Mouse (Mus musculus) lung, postnatal 0 days (tissue): ENCODE data around the gene Ntpcr. TPM values are rescaled to one million over a fixed set of nuclear protein-coding genes. Genes with fewer than 3 reads are reported as not detected.

Experiments used
- ATAC-seq: fragments of 200-750 bp; cut with Nextera tagmentation; 2 replicates; pipeline ENCODE4 v1.8.0; 2017; ENCODE audit warnings: moderate library complexity
- DNase-seq: peaks from one replicate; pipeline ENCODE4 v3.0.0-alpha.2; 2016; ENCODE audit warnings: low spot score
- H3K27ac ChIP-seq: fragments of 300-500 bp; sonication (generic); 2 replicates; pipeline ENCODE4 v1.5.1; 2014; ENCODE audit warnings: antibody characterized with exemption, mild to moderate bottlenecking, low read length, mixed read lengths
- H3K27me3 ChIP-seq: fragments of 300-500 bp; sonication (generic); replicated peaks from 2 replicates; pipeline ENCODE4 v1.6.1; 2014; ENCODE audit warnings: low read length, mixed read lengths; ENCODE audit not compliant: insufficient read depth
- H3K36me3 ChIP-seq: fragments of 300-500 bp; sonication (generic); 2 replicates; pipeline ENCODE4 v1.6.1; 2014; ENCODE audit warnings: low read length, mixed read lengths; ENCODE audit not compliant: insufficient read depth
- H3K4me1 ChIP-seq: fragments of 300-500 bp; sonication (generic); 2 replicates; pipeline ENCODE4 v1.6.1; 2014; ENCODE audit warnings: antibody characterized with exemption, low read depth, low read length, mixed read lengths; ENCODE audit not compliant: insufficient read depth
- H3K4me2 ChIP-seq: fragments of 300-500 bp; sonication (generic); replicated peaks from 2 replicates; pipeline ENCODE4 v1.6.1; 2014; ENCODE audit warnings: low read depth, mild to moderate bottlenecking, low read length, moderate library complexity, mixed read lengths
- H3K4me3 ChIP-seq: fragments of 300-500 bp; sonication (generic); 2 replicates; pipeline ENCODE4 v1.5.1; 2014; ENCODE audit warnings: low read depth, low read length
- H3K9ac ChIP-seq: fragments of 300-500 bp; sonication (generic); replicated peaks from 2 replicates; pipeline ENCODE4 v1.6.1; 2014; ENCODE audit warnings: low read depth, mild to moderate bottlenecking
- H3K9me3 ChIP-seq: fragments of 300-500 bp; sonication (generic); 2 replicates; pipeline ENCODE4 v1.6.1; 2016; ENCODE audit warnings: low read length, mixed read lengths
- CTCF ChIP-seq: IDR thresholded peaks from 2 replicates; pipeline ENCODE4 v1.5.1; 2016; ENCODE audit warnings: antibody characterized with exemption, mild to moderate bottlenecking
- EP300 ChIP-seq: IDR thresholded peaks from 2 replicates; pipeline ENCODE4 v1.6.1; 2016; ENCODE audit warnings: antibody characterized with exemption, mild to moderate bottlenecking, control low read depth
- WGBS: fragments of 180-500 bp; shearing (Covaris S2); extraction: QIAGEN DNeasy Blood & Tissue Kit; methylation state at CpG from one replicate; pipeline ENCODE4 v1.1.7; 2014; 5-methylcytosine and 5-hydroxymethylcytosine counted together
- polyA plus RNA-seq: library from polyadenylated mRNA; unstranded; fragments of >200 nt; fragmentation: Nextera tagmentation; extraction: Ambion mirVana; gene quantifications from 2 replicates; pipeline ENCODE4 v1.2.1, GENCODE M21; 2015

Ntpcr gene
- polyA plus RNA-seq, 1 experiment from 2014 or later = 31.2 TPM

GRCm38 (mm10) chr8:125722675-125723074 is 7.1 kb upstream of the Ntpcr start:
- 86% methylated on average over 7 of the region's 7 CpGs for WGBS
- Histone ChIP-seq H3K4me1 (no peaks in the 10 kb centered on the region), H3K36me3 (no peaks in the 10 kb centered on the region), H3K9ac (no peak overlapping the region), H3K9me3 (no peaks in the 10 kb centered on the region), H3K27me3 (no peaks in the 10 kb centered on the region), H3K4me2 (no peak overlapping the region), H3K27ac (no peak overlapping the region), H3K4me3 (no peak overlapping the region)
- DNase-seq (no peak), ATAC-seq (no peak)
- no peak for TF ChIP-seq EP300
- no peak for TF ChIP-seq CTCF

GRCm38 (mm10) chr8:125723437-125723836 is 6.3 kb upstream of the Ntpcr start:
- H3K4me2 ChIP-seq = no peak overlapping the region
- no peak overlapping the region for H3K9ac ChIP-seq
- DNase-seq (no peak), ATAC-seq (no peak)
- no peaks in the 10 kb centered on the region for H3K27me3 ChIP-seq
- 91% methylated on average over 6 of the region's 6 CpGs for WGBS
- H3K9me3 ChIP-seq = no peaks in the 10 kb centered on the region
- TF ChIP-seq EP300 (no peak), CTCF (no peak)
- H3K36me3 ChIP-seq = no peaks in the 10 kb centered on the region
- H3K4me3 ChIP-seq = no peak overlapping the region
- H3K4me1 ChIP-seq = no peaks in the 10 kb centered on the region
- H3K27ac ChIP-seq = no peak overlapping the region

- H3K4me3 ChIP-seq = no peak overlapping the region
- no peaks in the 10 kb centered on the region for H3K4me1 ChIP-seq
- WGBS = 73% methylated on average over 6 of the region's 6 CpGs
- H3K4me2 ChIP-seq = no peak overlapping the region
- H3K9me3 ChIP-seq = no peaks in the 10 kb centered on the region
- ATAC-seq = peak; percentile 46
- no peaks in the 10 kb centered on the region for H3K27me3 ChIP-seq
- H3K36me3 ChIP-seq = no peaks in the 10 kb centered on the region
- no peak overlapping the region for H3K9ac ChIP-seq
- DNase-seq = peak; percentile 62
- no peak overlapping the region for H3K27ac ChIP-seq
- no peak for TF ChIP-seq CTCF
- TF ChIP-seq EP300 = no peak
Measured at GRCm38 (mm10) chr8:125725037-125725820, 4.5 kb upstream of the Ntpcr start.

GRCm38 (mm10) chr8:125726143-125726542 is 3.6 kb upstream of the Ntpcr start:
- TF ChIP-seq CTCF (no peak), EP300 (no peak)
- no peak overlapping the region for H3K27ac ChIP-seq
- no peak for ATAC-seq

GRCm38 (mm10) chr8:125726986-125727385 is 2.8 kb upstream of the Ntpcr start:
- no peak for ATAC-seq
- no peaks in the 10 kb centered on the region for H3K9me3 ChIP-seq
- DNase-seq = no peak
- no peak overlapping the region for H3K4me3 ChIP-seq
- H3K9ac ChIP-seq = no peak overlapping the region
- no peak overlapping the region for H3K4me2 ChIP-seq
- no peak overlapping the region for H3K27ac ChIP-seq
- TF ChIP-seq CTCF = no peak
- no peak for TF ChIP-seq EP300
- H3K36me3 ChIP-seq = no peaks in the 10 kb centered on the region
- WGBS = 58% methylated on average over 5 of the region's 5 CpGs
- H3K4me1 ChIP-seq = no peaks in the 10 kb centered on the region
- no peaks in the 10 kb centered on the region for H3K27me3 ChIP-seq

More at GRCm38 (mm10) chr8:125726143-125726542, 3.6 kb upstream of the Ntpcr start:
- no peak overlapping the region for H3K4me2 ChIP-seq
- H3K27me3 ChIP-seq = no peaks in the 10 kb centered on the region
- WGBS = 93% methylated on average over 4 of the region's 4 CpGs
- H3K4me3 ChIP-seq = no peak overlapping the region
- no peak overlapping the region for H3K9ac ChIP-seq
- no peaks in the 10 kb centered on the region for H3K4me1 ChIP-seq
- DNase-seq = no peak
- no peaks in the 10 kb centered on the region for H3K9me3 ChIP-seq
- H3K36me3 ChIP-seq = no peaks in the 10 kb centered on the region

GRCm38 (mm10) chr8:125727797-125728196 is 2.0 kb upstream of the Ntpcr start:
- WGBS = 33% methylated on average over 8 of the region's 8 CpGs
- ATAC-seq = peak; percentile 71

More at GRCm38 (mm10) chr8:125727797-125728196, 2.0 kb upstream of the Ntpcr start:
- H3K27me3 ChIP-seq = no peaks in the 10 kb centered on the region
- H3K36me3 ChIP-seq = no peaks in the 10 kb centered on the region
- peak; percentile 69 for DNase-seq
- no peak overlapping the region for H3K9ac ChIP-seq
- H3K27ac ChIP-seq = no peak overlapping the region
- TF ChIP-seq CTCF = no peak
- TF ChIP-seq EP300 = no peak
- H3K9me3 ChIP-seq = no peaks in the 10 kb centered on the region
- no peak overlapping the region for H3K4me3 ChIP-seq
- H3K4me2 ChIP-seq = no peak overlapping the region
- H3K4me1 ChIP-seq = no peaks in the 10 kb centered on the region
